Mouse (Mus musculus) MN1 (cell line): ENCODE measurements around the gene Zfp536.

ENCODE experiments used
- DNase-seq: peaks from one replicate; pipeline ENCODE4 v3.0.0-alpha.2; 2016; ENCODE audit warnings: low spot score

Zfp536 gene

GRCm38 (mm10) chr7:37689561-37690305, 83.7 kb downstream of the Zfp536 start:
- no peak for DNase-seq

- DNase-seq = no peak
Measured at GRCm38 (mm10) chr7:37689107-37689511, 84.3 kb downstream of the Zfp536 start.

GRCm38 (mm10) chr7:37686366-37686765, 87.1 kb downstream of the Zfp536 start:
- no peak for DNase-seq

- DNase-seq = no peak
Measured at GRCm38 (mm10) chr7:37685247-37685646, 88.2 kb downstream of the Zfp536 start.

- no peak for DNase-seq
Measured at GRCm38 (mm10) chr7:37681335-37681734, 92.1 kb downstream of the Zfp536 start.

GRCm38 (mm10) chr7:37663676-37664365, 109.6 kb downstream of the Zfp536 start:
- no peak for DNase-seq

- DNase-seq = no peak
Measured at GRCm38 (mm10) chr7:37648671-37649070, 124.8 kb downstream of the Zfp536 start.

- no peak for DNase-seq
Measured at GRCm38 (mm10) chr7:37647917-37648615, 125.4 kb downstream of the Zfp536 start.

GRCm38 (mm10) chr7:37639740-37640397, 133.6 kb downstream of the Zfp536 start:
- DNase-seq = no peak

- no peak for DNase-seq
Measured at GRCm38 (mm10) chr7:37634812-37635211, 138.6 kb downstream of the Zfp536 start.

GRCm38 (mm10) chr7:37630410-37630809, 143.0 kb downstream of the Zfp536 start:
- no peak for DNase-seq

GRCm38 (mm10) chr7:37627897-37628510, 145.4 kb downstream of the Zfp536 start:
- no peak for DNase-seq

GRCm38 (mm10) chr7:37625758-37626157, 147.7 kb downstream of the Zfp536 start:
- no peak for DNase-seq

GRCm38 (mm10) chr7:37624759-37625340, 148.6 kb downstream of the Zfp536 start:
- DNase-seq = no peak

GRCm38 (mm10) chr7:37623903-37624758, 149.3 kb downstream of the Zfp536 start:
- no peak for DNase-seq

GRCm38 (mm10) chr7:37619254-37619653, 154.2 kb downstream of the Zfp536 start:
- no peak for DNase-seq

GRCm38 (mm10) chr7:37617880-37618279, 155.6 kb downstream of the Zfp536 start:
- no peak for DNase-seq

GRCm38 (mm10) chr7:37615932-37616331, 157.5 kb downstream of the Zfp536 start:
- DNase-seq = no peak

- DNase-seq = no peak
Measured at GRCm38 (mm10) chr7:37614381-37614780, 159.1 kb downstream of the Zfp536 start.

GRCm38 (mm10) chr7:37608556-37608955, 164.9 kb downstream of the Zfp536 start:
- DNase-seq = no peak

- DNase-seq = no peak
Measured at GRCm38 (mm10) chr7:37607906-37608305, 165.5 kb downstream of the Zfp536 start.
